Mouse (Mus musculus) heart, postnatal 0 days (tissue): ENCODE data around the gene Tmem11.

Source experiments
- CTCF ChIP-seq: IDR thresholded peaks from 2 replicates; pipeline ENCODE4 v1.5.1; 2016; ENCODE audit warnings: antibody characterized with exemption, control low read depth, low read depth
- EP300 ChIP-seq: IDR thresholded peaks from 2 replicates; pipeline ENCODE4 v1.6.1; 2016; ENCODE audit warnings: antibody characterized with exemption, low read depth

- TF ChIP-seq CTCF, result no peak
- no peak for TF ChIP-seq EP300
Measured at GRCm38 (mm10) chr11:60843412-60843811, 35.7 kb downstream of the Tmem11 start.
